Mouse (Mus musculus) lung, embryonic 14.5 days (tissue): Measurements from ENCODE around the gene Prkag2. TPM values are rescaled to one million over a fixed set of nuclear protein-coding genes. Genes with fewer than 3 reads are reported as not detected.

Experiments used
- ATAC-seq: fragments of 200-750 bp; cut with Nextera tagmentation; 2 replicates; pipeline ENCODE4 v1.8.0; 2017; ENCODE audit warnings: mild to moderate bottlenecking, moderate TSS enrichment, moderate library complexity; ENCODE audit not compliant: insufficient read depth
- DNase-seq: peaks from one replicate; pipeline ENCODE4 v3.0.0-alpha.2; 2015
- H3K27ac ChIP-seq: fragments of 300-500 bp; sonication (generic); 2 replicates; pipeline ENCODE4 v1.5.1; 2014; ENCODE audit warnings: low read depth, mild to moderate bottlenecking, moderate library complexity
- H3K27me3 ChIP-seq: fragments of 300-500 bp; sonication (generic); 2 replicates; pipeline ENCODE4 v1.6.1; 2014; ENCODE audit warnings: low read length, control low read depth; ENCODE audit not compliant: insufficient read depth
- H3K36me3 ChIP-seq: fragments of 300-500 bp; sonication (generic); 2 replicates; pipeline ENCODE4 v1.6.1; 2014; ENCODE audit warnings: control low read depth; ENCODE audit not compliant: insufficient read depth
- H3K4me1 ChIP-seq: fragments of 300-500 bp; sonication (generic); 2 replicates; pipeline ENCODE4 v1.6.1; 2014; ENCODE audit warnings: antibody characterized with exemption, control low read depth; ENCODE audit not compliant: insufficient read depth
- H3K4me2 ChIP-seq: fragments of 300-500 bp; sonication (generic); 2 replicates; pipeline ENCODE4 v1.6.1; 2014; ENCODE audit warnings: mild to moderate bottlenecking
- H3K4me3 ChIP-seq: fragments of 300-500 bp; sonication (generic); 2 replicates; pipeline ENCODE4 v1.5.1; 2014; ENCODE audit warnings: low read depth, low read length
- H3K9ac ChIP-seq: fragments of 300-500 bp; sonication (generic); 2 replicates; pipeline ENCODE4 v1.6.1; 2014
- H3K9me3 ChIP-seq: fragments of 300-500 bp; sonication (generic); 2 replicates; pipeline ENCODE4 v1.6.1; 2016; ENCODE audit warnings: low read depth, low read length, control low read depth
- CTCF ChIP-seq: IDR thresholded peaks from 2 replicates; pipeline ENCODE4 v1.5.1; 2016; ENCODE audit warnings: antibody characterized with exemption, low read depth
- WGBS: fragments of 180-500 bp; shearing (Covaris S2); extraction: QIAGEN DNeasy Blood & Tissue Kit; methylation state at CpG from one replicate; pipeline ENCODE4 v1.1.7; 2014; 5-methylcytosine and 5-hydroxymethylcytosine counted together
- polyA plus RNA-seq: library from polyadenylated mRNA; unstranded; fragments of >200 nt; fragmentation: Nextera tagmentation; extraction: Ambion mirVana; gene quantifications from 2 replicates; pipeline ENCODE4 v1.2.1, GENCODE M21; 2014

Prkag2 gene
- polyA plus RNA-seq, 1 experiment from 2014 or later, result 25.6 TPM

DNA sequence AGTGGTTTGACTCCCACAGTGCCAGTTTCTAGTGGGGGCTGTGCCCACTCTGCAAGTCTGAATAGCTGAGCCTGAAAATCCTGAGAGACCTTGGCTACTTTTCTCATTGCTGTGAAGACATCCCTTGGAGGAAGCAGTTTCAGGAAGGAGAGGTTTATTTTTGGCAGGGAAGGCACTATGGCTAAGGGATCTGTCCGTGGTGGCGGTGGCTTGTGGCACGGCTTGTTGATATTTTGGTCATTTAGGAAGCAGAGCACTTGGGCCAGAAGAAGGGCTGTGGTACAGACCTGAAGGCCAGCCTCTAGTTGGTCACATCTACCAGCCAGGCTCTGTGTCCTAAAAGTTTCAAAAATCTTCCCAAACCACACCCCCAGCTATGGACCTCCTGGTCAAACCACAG is 140.7 kb downstream of the Prkag2 start:
- Histone ChIP-seq H3K27me3 (no peaks in the 10 kb centered on the region), H3K4me1 (no peaks in the 10 kb centered on the region), H3K27ac (no peak overlapping the region), H3K4me2 (no peak overlapping the region), H3K9ac (no peak overlapping the region), H3K36me3 (no peaks in the 10 kb centered on the region), H3K9me3 (no peaks in the 10 kb centered on the region), H3K4me3 (no peak overlapping the region)
- no peak for ATAC-seq
- WGBS, result 69% methylated on average over 3 of the region's 3 CpGs
- no peak for DNase-seq
- TF ChIP-seq CTCF, result no peak

DNA sequence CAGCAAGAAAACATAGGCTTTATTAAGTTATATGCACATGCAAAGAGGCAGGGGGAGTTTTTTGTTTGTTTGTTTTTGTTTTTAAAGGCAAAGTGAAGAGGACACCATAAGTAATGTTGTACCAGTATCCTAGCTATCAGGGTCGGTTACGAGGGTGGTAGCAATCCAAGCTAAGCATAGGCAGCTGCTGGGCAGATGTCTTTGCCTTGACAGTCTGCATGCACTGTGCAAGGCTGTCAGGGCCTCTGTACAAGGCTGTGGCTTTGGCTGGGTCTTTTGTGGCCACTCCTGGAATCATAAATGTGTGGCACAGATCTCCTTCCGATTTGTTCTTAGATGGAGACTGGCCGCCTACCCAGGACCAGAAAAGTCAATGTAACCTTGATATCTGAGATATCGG is 141.8 kb downstream of the Prkag2 start:
- no peak overlapping the region for H3K4me2 ChIP-seq
- WGBS, result 79% methylated on average over 5 of the region's 5 CpGs
- ATAC-seq, result no peak
- no peaks in the 10 kb centered on the region for H3K9me3 ChIP-seq
- H3K27ac ChIP-seq, result no peak overlapping the region
- H3K9ac ChIP-seq, result no peak overlapping the region
- H3K36me3 ChIP-seq, result no peaks in the 10 kb centered on the region
- no peak for DNase-seq
- no peak overlapping the region for H3K4me3 ChIP-seq
- no peaks in the 10 kb centered on the region for H3K4me1 ChIP-seq
- H3K27me3 ChIP-seq, result no peaks in the 10 kb centered on the region
- TF ChIP-seq CTCF, result no peak

DNA sequence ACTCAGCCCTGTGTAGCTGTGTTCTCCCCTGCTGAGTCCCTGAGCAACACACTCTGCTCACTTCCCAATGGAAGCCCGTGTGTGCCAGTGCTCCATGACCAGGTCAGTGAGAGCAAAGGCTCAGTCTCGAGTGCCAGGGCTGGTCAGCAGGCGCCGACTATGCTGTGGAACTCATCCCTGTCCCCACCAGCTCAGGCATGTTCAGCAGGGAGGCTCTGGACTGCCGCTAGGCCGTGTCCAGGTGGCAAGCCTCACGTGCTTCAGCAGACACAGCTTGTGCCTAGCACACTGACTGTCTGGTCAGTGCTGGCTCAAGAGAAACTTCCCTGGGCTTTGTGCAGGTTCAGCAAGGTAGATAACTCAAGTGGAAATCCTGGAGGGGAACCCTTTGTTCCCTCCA is 143.6 kb downstream of the Prkag2 start:
- Histone ChIP-seq H3K9ac (no peak overlapping the region), H3K4me1 (no peaks in the 10 kb centered on the region), H3K4me2 (no peak overlapping the region), H3K4me3 (no peak overlapping the region), H3K36me3 (no peaks in the 10 kb centered on the region), H3K27me3 (no peaks in the 10 kb centered on the region), H3K27ac (no peak overlapping the region), H3K9me3 (no peaks in the 10 kb centered on the region)
- WGBS, result 89% methylated on average over 7 of the region's 7 CpGs
- DNase-seq (no peak), ATAC-seq (no peak)
- no peak for TF ChIP-seq CTCF

GRCm38 (mm10) chr5:24952842-24953741 is 147.3 kb downstream of the Prkag2 start:
- Histone ChIP-seq H3K27ac (no peak overlapping the region), H3K4me3 (no peak overlapping the region), H3K4me2 (no peak overlapping the region), H3K36me3 (no peaks in the 10 kb centered on the region), H3K4me1 (no peaks in the 10 kb centered on the region), H3K27me3 (no peaks in the 10 kb centered on the region), H3K9ac (no peak overlapping the region), H3K9me3 (no peaks in the 10 kb centered on the region)
- DNase-seq (no peak), ATAC-seq (no peak)
- TF ChIP-seq CTCF, result no peak
- WGBS, result 64% methylated on average over 16 of the region's 16 CpGs

GRCm38 (mm10) chr5:24952212-24952611 is 148.2 kb downstream of the Prkag2 start:
- ATAC-seq (no peak), DNase-seq (no peak)
- Histone ChIP-seq H3K9ac (no peak overlapping the region), H3K4me3 (no peak overlapping the region), H3K36me3 (no peaks in the 10 kb centered on the region), H3K27me3 (no peaks in the 10 kb centered on the region), H3K4me2 (no peak overlapping the region), H3K4me1 (no peaks in the 10 kb centered on the region), H3K27ac (no peak overlapping the region), H3K9me3 (no peaks in the 10 kb centered on the region)
- 65% methylated on average over 6 of the region's 6 CpGs for WGBS
- no peak for TF ChIP-seq CTCF

- no peak overlapping the region for H3K27ac ChIP-seq
- H3K4me3 ChIP-seq, result no peak overlapping the region
- no peak for TF ChIP-seq CTCF
- ATAC-seq, result no peak
- no peaks in the 10 kb centered on the region for H3K9me3 ChIP-seq
- H3K36me3 ChIP-seq, result no peaks in the 10 kb centered on the region
- no peak for DNase-seq
- no peaks in the 10 kb centered on the region for H3K27me3 ChIP-seq
- H3K4me2 ChIP-seq, result no peak overlapping the region
- 75% methylated on average over 7 of the region's 7 CpGs for WGBS
- H3K9ac ChIP-seq, result no peak overlapping the region
- no peaks in the 10 kb centered on the region for H3K4me1 ChIP-seq
Observed at GRCm38 (mm10) chr5:24950891-24951574, 149.4 kb downstream of the Prkag2 start.

DNA sequence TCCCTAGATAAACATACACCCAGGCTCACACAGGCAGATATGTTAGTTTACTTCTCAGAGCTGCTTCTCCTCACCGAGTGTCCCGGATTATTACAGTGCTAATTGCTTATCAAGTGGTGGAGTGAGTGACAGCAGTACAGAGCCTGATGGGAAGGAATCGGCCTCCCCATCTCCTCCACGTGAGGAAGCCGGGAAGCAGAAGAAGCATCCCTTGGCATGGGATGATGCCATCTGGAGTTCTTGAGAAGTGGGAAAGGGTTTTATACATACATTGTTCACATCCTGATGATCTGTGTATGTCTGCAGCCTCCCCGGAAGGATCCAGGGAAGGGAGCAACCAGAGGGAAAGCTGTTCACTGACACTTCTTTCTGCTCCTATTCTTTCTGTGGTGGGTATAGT is 150.4 kb downstream of the Prkag2 start:
- H3K27me3 ChIP-seq, result no peaks in the 10 kb centered on the region
- DNase-seq (no peak), ATAC-seq (no peak)
- no peaks in the 10 kb centered on the region for H3K36me3 ChIP-seq
- WGBS, result 64% methylated on average over 6 of the region's 6 CpGs
- no peak for TF ChIP-seq CTCF
- H3K4me2 ChIP-seq, result no peak overlapping the region
- no peak overlapping the region for H3K9ac ChIP-seq
- H3K9me3 ChIP-seq, result no peaks in the 10 kb centered on the region
- no peak overlapping the region for H3K27ac ChIP-seq
- H3K4me3 ChIP-seq, result no peak overlapping the region
- no peaks in the 10 kb centered on the region for H3K4me1 ChIP-seq
